Mouse (Mus musculus) kidney, embryonic 15.5 days (tissue): ENCODE results near the gene Zfp592. TPM values are rescaled to one million over a fixed set of nuclear protein-coding genes. Genes with fewer than 3 reads are reported as not detected.
"Not testable (repeated sequence)": the region's sequence is repeated elsewhere in the genome, so short reads cannot be mapped to it uniquely, and the experiment has no call there.

Experiments
- ATAC-seq: fragments of 200-750 bp; cut with Nextera tagmentation; replicated peaks from 2 replicates; pipeline ENCODE4 v1.8.0; 2017; ENCODE audit warnings: moderate TSS enrichment; ENCODE audit not compliant: low FRiP score
- H3K27ac ChIP-seq: fragments of 300-500 bp; sonication (generic); 2 replicates; pipeline ENCODE4 v1.5.1; 2015; ENCODE audit warnings: mild to moderate bottlenecking, inconsistent platforms
- H3K27me3 ChIP-seq: fragments of 300-500 bp; sonication (generic); 2 replicates; pipeline ENCODE4 v1.6.1; 2015; ENCODE audit warnings: inconsistent platforms
- H3K36me3 ChIP-seq: fragments of 300-500 bp; sonication (generic); 2 replicates; pipeline ENCODE4 v1.6.1; 2015; ENCODE audit warnings: inconsistent platforms
- H3K4me1 ChIP-seq: fragments of 300-500 bp; sonication (generic); 2 replicates; pipeline ENCODE4 v1.6.1; 2015; ENCODE audit warnings: inconsistent platforms
- H3K4me2 ChIP-seq: fragments of 300-500 bp; sonication (generic); 2 replicates; pipeline ENCODE4 v1.6.1; 2015; ENCODE audit warnings: moderate library complexity, mild to moderate bottlenecking, inconsistent platforms
- H3K4me3 ChIP-seq: fragments of 300-500 bp; sonication (generic); replicated peaks from 2 replicates; pipeline ENCODE4 v1.5.1; 2015; ENCODE audit warnings: mild to moderate bottlenecking, inconsistent platforms
- H3K9ac ChIP-seq: fragments of 300-500 bp; sonication (generic); 2 replicates; pipeline ENCODE4 v1.6.1; 2015; ENCODE audit warnings: mild to moderate bottlenecking, inconsistent platforms
- H3K9me3 ChIP-seq: fragments of 300-500 bp; sonication (generic); replicated peaks from 2 replicates; pipeline ENCODE4 v1.6.1; 2016; ENCODE audit warnings: inconsistent platforms
- WGBS: fragments of 180-500 bp; shearing (Covaris S2); methylation state at CpG from one replicate; pipeline ENCODE4 v1.1.7; 2015; ENCODE audit warnings: mixed read lengths; 5-methylcytosine and 5-hydroxymethylcytosine counted together
- polyA plus RNA-seq: library from polyadenylated mRNA; unstranded; fragments of >200 nt; fragmentation: Nextera tagmentation; extraction: Ambion mirVana; gene quantifications from 2 replicates; pipeline ENCODE4 v1.2.1, GENCODE M21; 2015

Gene Zfp592
- polyA plus RNA-seq, 1 experiment from 2014 or later = 16.2 TPM

DNA sequence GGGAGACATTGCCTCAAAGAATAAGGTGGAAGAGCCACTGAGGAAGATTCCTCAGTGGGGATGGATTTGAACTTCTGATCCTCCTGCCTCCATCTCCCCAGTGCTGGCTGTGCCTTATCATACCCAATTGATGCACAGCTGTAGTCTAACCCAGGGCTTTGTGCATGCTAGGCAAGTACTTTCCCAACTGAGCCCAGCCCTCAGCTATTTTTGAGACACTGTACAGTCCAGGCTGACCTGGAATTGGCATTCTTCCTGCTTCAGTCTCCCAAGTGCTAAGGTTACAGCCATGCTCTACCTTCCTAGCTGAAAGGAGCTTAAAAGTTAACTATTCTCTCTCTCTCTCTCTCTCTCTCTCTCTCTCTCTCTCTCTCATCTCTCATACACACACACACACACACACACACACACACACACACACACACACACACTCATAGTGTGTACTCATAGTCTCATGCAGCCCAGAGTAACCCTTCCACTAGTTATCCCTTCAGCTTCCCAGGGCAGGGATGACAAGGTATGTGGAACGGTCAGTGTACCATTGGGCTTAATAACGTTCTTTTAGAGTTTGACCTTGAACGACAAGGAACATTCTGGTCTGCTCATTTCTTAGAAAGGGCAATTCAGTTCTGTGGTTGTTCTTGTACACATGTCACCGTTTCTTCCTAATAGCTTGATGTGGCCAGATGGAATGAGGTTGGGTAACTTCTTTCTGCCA lies 20.4 kb upstream of the Zfp592 start:
- H3K27ac ChIP-seq, H3K27me3 ChIP-seq, H3K9me3 ChIP-seq, H3K4me2 ChIP-seq, H3K9ac ChIP-seq, H3K36me3 ChIP-seq, ATAC-seq, H3K4me3 ChIP-seq, H3K4me1 ChIP-seq: not testable (repeated sequence)
- 71% methylated on average over 4 of the region's 4 CpGs for WGBS

DNA sequence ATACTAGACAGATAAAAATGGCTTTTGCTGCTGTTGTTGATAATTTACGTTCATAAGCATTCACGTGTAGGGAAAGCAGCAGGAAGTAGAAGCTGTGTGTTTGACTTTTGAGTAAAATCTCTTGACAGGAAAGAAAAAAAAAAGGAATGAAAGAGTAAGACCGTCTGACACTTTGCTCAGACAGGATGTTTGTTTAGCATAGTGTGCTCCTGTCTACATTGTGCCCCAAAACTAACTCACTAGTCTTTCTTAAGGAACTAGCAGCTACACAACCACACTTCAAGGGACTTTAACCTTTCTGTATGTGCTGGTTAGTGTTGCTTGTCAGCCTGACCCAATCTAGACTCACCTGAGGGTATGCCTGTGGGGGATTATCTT lies 19.9 kb upstream of the Zfp592 start:
- H3K9ac ChIP-seq, H3K27ac ChIP-seq, H3K4me1 ChIP-seq, H3K4me3 ChIP-seq, H3K27me3 ChIP-seq, H3K9me3 ChIP-seq, H3K36me3 ChIP-seq, H3K4me2 ChIP-seq, ATAC-seq: not testable (repeated sequence)
- 49% methylated on average over 3 of the region's 3 CpGs for WGBS

DNA sequence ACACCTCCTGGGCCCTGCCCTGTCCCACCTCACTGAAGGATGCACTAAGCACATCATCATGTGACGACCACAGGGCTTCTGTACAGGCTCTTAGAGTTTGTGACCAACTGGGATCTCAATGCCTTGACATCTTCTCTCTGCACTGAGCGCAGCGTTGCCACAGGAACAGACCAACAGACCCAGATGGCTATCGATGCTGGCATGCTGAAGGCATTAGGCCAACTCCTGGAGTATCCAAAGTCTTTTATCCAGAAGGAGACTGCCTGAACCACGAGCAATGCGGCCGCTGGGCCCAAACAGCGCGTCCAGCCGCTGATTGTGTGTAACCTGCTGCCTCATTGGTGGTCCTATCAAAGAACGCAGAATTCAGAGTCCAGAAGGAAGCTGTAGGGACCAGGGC lies 12.9 kb upstream of the Zfp592 start:
- Histone ChIP-seq H3K27me3 (no peaks in the 10 kb centered on the region), H3K9ac (no peak overlapping the region), H3K9me3 (no peaks in the 10 kb centered on the region), H3K36me3 (no peaks in the 10 kb centered on the region), H3K27ac (no peak overlapping the region), H3K4me2 (no peak overlapping the region), H3K4me1 (peaks cover 3% of the 10 kb centered on the region; the same call in 1 of the 2 replicates), H3K4me3 (no peak overlapping the region)
- WGBS = 91% methylated on average over 11 of the region's 11 CpGs
- no peak for ATAC-seq

DNA sequence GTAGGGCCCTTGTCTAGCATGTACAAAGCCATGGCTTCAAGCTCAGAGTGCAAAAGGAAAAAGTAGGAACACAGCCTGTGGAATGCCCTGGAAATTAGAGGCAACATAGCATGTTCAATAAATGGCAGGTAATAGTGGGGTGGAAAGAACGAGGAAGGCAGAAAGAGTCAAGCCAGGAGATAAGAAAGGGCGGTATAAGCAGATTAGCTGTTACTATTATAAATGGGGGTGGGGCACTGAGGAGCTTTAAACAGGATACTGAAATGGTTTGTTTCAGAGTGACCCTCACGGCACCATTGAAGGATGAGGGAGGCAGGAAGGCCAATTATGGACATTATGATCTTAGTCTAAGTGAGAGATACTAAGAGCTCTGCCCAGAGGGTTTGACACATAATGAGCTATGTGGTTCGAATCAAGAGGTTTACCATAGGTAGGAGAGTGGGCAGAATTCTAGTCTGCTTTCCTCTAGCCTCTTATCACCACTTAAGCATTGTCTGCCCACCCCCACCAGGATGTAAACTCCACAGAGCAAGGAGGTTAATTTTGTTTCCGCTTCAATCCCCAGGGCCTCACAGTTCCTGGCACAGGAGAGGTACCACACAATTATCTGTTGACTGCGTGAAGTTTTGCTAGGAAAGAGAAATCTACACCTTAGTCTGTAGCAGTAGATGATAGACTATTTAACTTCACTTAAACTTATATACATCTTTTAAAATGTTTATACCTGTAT lies 6.9 kb upstream of the Zfp592 start:
- Histone ChIP-seq H3K9me3 (no peaks in the 10 kb centered on the region), H3K4me1 (peaks cover 27% of the 10 kb centered on the region), H3K27ac (peak overlapping the region; percentile 67), H3K36me3 (no peaks in the 10 kb centered on the region), H3K9ac (no peak overlapping the region), H3K4me2 (no peak overlapping the region), H3K4me3 (no peak overlapping the region), H3K27me3 (no peaks in the 10 kb centered on the region)
- 46% methylated on average over 6 of the region's 6 CpGs for WGBS
- peak; percentile 38; the same call in 1 of the 2 replicates for ATAC-seq

DNA sequence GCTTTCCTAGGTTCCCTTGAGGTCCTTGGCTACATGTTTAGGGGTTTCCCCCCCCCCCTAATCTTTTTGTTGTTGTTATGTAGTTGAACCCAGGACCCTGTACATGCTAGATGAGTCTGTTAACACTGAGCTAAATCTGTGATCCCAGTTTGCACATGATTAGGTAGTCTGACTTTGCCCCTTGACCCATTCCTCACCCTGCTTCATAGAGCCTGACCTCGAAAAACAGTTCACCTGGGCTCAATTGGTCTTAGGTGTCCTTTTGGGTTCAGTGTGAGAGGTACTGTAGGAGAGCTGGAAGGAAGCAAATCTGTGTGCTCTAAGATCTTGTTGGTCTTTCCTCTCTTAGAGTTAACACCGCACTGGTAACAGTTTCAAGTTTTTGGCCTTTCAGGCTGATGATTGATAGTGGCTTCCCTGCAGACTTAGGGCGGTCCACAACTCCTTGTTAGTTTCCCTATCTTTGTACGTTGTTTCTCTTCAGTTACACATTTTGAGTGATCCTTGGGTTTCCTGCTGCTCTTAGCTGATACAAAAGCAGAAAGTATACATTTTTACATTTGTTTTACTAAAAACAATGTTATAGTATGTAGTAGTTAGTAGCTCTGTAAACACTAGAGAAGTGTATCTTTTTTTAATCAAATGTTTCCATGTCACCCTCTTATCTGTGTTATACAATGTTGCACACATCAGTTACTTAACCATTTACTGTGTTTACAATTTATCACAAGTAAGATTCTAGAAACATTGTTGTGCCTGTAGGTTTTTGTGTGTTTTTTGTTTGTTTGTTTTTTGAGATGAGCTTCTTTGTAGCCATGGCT lies 5.5 kb upstream of the Zfp592 start:
- Histone ChIP-seq H3K4me3 (no peak overlapping the region), H3K9ac (no peak overlapping the region), H3K36me3 (no peaks in the 10 kb centered on the region), H3K27ac (no peak overlapping the region), H3K9me3 (no peaks in the 10 kb centered on the region), H3K27me3 (no peaks in the 10 kb centered on the region), H3K4me1 (peaks cover 31% of the 10 kb centered on the region), H3K4me2 (no peak overlapping the region)
- ATAC-seq = no peak
- 50% methylated on average over 4 of the region's 4 CpGs for WGBS

DNA sequence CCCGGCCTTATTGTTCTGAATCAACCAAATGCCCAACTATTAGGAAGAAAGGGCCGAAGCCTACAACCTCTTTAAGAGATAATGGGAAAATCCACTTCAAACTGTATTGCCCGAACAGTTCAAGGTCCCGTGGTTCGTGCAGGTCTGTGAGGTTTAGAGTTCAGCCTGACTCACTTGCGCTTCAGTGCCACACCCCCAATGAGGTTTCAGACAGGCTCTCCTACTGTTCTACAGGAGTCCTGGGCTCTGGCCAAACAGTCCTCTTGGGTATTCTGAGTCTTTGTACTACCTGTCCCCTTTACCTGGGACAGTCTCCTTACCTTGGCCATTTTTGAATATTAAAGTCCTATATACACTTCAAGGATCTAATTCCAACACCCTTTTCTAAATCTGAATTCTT lies 3.2 kb upstream of the Zfp592 start:
- Histone ChIP-seq H3K4me1 (peaks cover 43% of the 10 kb centered on the region), H3K27ac (no peak overlapping the region), H3K36me3 (no peaks in the 10 kb centered on the region), H3K4me2 (no peak overlapping the region), H3K4me3 (no peak overlapping the region), H3K9ac (no peak overlapping the region), H3K27me3 (no peaks in the 10 kb centered on the region), H3K9me3 (no peaks in the 10 kb centered on the region)
- WGBS = 96% methylated on average over 6 of the region's 6 CpGs
- ATAC-seq = no peak

DNA sequence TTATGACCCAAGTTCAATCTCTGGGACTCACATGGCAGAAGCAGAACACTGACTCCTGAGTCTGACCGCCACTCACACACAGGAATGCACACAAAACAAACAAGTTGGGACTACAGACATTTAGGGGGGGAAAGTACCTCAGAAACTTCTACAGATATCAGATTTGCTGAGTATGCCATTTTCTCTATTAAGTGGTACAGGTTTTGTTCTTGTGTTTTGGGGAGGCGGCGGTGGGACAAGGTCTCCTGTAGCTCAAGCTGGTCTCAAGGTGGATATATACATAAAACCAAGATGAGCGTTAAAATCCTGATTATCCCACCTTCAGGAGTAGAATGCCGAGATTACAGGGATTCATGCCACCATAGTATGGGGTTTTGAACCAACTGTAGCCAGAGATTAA lies 1.9 kb upstream of the Zfp592 start:
- no peak overlapping the region; the same call in 1 of the 2 replicates for H3K27ac ChIP-seq
- peak overlapping the region; percentile 88 for H3K4me2 ChIP-seq

DNA sequence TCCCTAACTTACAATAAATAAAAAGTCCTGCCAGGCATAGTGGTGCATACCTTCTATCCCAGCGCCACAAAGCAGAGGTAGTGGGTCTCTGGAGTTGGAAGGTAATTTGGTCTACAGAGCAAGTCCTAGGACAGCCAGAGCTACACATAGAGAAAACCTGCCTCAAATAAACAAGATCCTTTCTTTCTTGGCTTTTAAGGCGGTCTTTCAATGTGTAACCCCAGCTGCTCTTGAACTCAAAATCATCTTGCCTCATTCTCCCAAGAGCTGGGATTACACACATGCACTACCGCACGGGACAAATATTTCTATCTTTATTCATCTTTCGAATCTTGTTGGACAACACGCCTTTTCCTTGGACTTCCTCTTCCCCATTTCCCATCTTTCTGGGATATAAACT lies 1.4 kb upstream of the Zfp592 start:
- H3K9ac ChIP-seq = peak overlapping the region; percentile 99
- H3K4me3 ChIP-seq = peak overlapping the region; percentile 99
- H3K9me3 ChIP-seq = no peaks in the 10 kb centered on the region
- peaks cover 45% of the 10 kb centered on the region for H3K4me1 ChIP-seq
- no peak for ATAC-seq
- H3K27me3 ChIP-seq = no peaks in the 10 kb centered on the region
- peak overlapping the region; percentile 88 for H3K4me2 ChIP-seq
- 59% methylated on average over 6 of the region's 6 CpGs for WGBS
- H3K27ac ChIP-seq = peak overlapping the region; percentile 97
- no peaks in the 10 kb centered on the region for H3K36me3 ChIP-seq

More for the DNA sequence above, 1.9 kb upstream of the Zfp592 start:
- WGBS = 93% methylated on average over 5 of the region's 5 CpGs
- Histone ChIP-seq H3K9me3 (no peaks in the 10 kb centered on the region), H3K4me1 (peaks cover 48% of the 10 kb centered on the region), H3K27me3 (no peaks in the 10 kb centered on the region), H3K9ac (no peak overlapping the region), H3K4me3 (peak overlapping the region; percentile 99), H3K36me3 (no peaks in the 10 kb centered on the region)
- ATAC-seq = no peak

DNA sequence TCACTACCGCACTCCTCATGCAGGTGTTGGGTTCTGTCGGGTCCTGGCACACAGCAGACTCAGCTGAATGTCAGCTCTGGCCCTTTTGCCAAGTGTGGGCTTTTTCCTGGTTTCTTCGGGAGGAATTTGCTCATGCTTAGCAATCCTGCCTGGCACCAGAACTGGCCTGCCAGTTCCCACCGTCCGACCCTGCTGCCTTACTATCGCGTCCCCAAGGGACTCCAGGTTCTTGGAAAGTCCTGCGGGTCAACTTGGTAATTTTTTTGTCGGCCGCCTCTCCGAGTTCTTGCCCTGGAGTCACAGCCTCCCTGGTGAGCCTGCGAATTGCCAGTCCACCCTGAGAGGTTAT lies 876 bp upstream of the Zfp592 start:
- Histone ChIP-seq H3K4me3 (peak overlapping the region; percentile 99), H3K36me3 (no peaks in the 10 kb centered on the region), H3K4me1 (peaks cover 43% of the 10 kb centered on the region), H3K4me2 (peak overlapping the region; percentile 88), H3K9ac (peak overlapping the region; percentile 99), H3K27me3 (no peaks in the 10 kb centered on the region), H3K27ac (peak overlapping the region; percentile 97), H3K9me3 (no peaks in the 10 kb centered on the region)
- no peak for ATAC-seq
- under 1% methylated on average over 12 of the region's 12 CpGs for WGBS

DNA sequence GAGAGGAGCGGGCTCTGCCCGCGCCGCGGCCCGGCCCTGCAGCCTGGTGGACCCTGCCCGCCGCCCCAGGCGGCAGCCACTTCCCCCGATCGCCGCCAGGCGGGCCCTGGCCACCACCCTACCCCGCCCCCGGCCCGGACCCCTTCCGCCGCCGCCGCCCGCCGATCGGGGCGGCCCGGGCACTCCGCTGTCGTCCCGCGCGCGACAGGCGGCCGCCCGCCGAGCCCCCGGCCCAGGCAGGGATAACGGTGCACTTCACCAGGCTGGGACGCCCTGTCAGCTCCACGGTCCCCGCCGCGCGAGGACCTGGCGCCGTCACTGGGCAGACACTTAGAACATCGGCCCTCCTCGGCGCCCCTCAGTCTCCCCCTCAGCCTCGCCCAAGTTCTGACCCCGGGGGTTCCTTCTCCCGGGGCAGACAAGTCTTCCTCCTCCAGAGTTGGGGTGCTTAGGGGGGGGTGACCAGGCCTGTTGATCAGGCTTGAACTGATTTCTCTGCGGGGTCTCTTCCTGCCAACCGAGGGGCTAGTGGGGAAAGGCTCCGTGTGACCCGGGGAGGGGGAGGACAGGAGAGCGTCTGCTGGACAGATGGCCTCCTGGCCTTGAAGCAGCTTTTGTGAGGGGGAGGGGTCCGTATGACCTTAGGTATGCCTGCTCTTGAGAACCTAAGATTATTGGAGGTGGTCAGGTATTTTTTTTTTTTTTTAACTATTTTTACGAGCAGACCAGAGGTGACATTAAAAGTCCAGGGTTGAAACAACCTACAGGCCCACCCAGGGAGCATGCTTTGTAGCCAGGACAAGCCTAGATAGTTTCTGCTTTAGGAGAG lies 567 bp downstream of the Zfp592 start:
- Histone ChIP-seq H3K9me3 (no peaks in the 10 kb centered on the region), H3K9ac (peak overlapping the region; percentile 99), H3K4me2 (peak overlapping the region; percentile 88), H3K27me3 (no peaks in the 10 kb centered on the region), H3K4me3 (peak overlapping the region; percentile 99), H3K27ac (peak overlapping the region; percentile 97), H3K4me1 (peaks cover 40% of the 10 kb centered on the region), H3K36me3 (no peaks in the 10 kb centered on the region)
- 1% methylated on average over 57 of the region's 58 CpGs for WGBS
- ATAC-seq = peak; percentile 89

DNA sequence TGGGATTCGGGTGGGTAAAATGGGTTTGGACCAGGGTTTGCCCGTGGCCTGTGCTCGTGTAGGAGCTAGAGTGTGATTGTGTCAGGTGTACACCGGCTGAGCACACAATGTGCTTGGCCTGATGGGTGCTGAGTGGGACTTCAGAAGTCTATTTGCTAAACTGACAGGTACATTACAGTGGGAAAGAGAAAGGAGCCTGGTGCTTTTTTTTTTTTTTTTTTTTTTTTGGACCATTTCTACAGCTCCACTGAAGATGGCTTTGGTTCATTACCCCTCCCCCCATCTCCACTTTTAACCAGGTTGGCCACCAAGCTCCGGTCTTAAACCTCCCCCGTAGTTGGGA lies 1.2 kb downstream of the Zfp592 start:
- WGBS = 18% methylated on average over 6 of the region's 6 CpGs
- H3K9ac ChIP-seq = peak overlapping the region; percentile 99
- no peaks in the 10 kb centered on the region for H3K9me3 ChIP-seq
- H3K36me3 ChIP-seq = no peaks in the 10 kb centered on the region
- no peak for ATAC-seq
- peak overlapping the region; percentile 99 for H3K4me3 ChIP-seq
- H3K4me1 ChIP-seq = peaks cover 40% of the 10 kb centered on the region
- H3K4me2 ChIP-seq = peak overlapping the region; percentile 88
- H3K27ac ChIP-seq = peak overlapping the region; percentile 97
- H3K27me3 ChIP-seq = no peaks in the 10 kb centered on the region
